Mouse (Mus musculus) olfactory bulb, adult 2 months (tissue): ENCODE results near the gene Spata31d1c.

Experiments
- CTCF ChIP-seq: fragments of 200-500 bp; IDR thresholded peaks from 2 replicates; pipeline ENCODE4 v1.5.1; 2012; ENCODE audit warnings: low read depth, mild to moderate bottlenecking, low read length, moderate library complexity; ENCODE audit not compliant: insufficient read depth
- POLR2A ChIP-seq: fragments of 200-500 bp; IDR thresholded peaks from 2 replicates; pipeline ENCODE4 v1.6.1; 2012; ENCODE audit warnings: mild to moderate bottlenecking, low read depth, low read length, moderate library complexity; ENCODE audit not compliant: insufficient read depth

GRCm38 (mm10) chr13:65007971-65008370 lies 24.9 kb upstream of the Spata31d1c start:
- TF ChIP-seq POLR2A = no peak
- no peak for TF ChIP-seq CTCF
